Mouse (Mus musculus) kidney, adult 10 weeks (tissue): Measurements from ENCODE around the gene Olfr1066. TPM values are rescaled to one million over a fixed set of nuclear protein-coding genes. Genes with fewer than 3 reads are reported as not detected.

ENCODE experiments used
- polyA plus RNA-seq: library from polyadenylated mRNA; stranded (reverse); fragments of 350-450 nt; fragmentation: Illumina TruSeq; extraction: RNeasy Lipid Tissue Mini Kit (QIAGEN cat#74804); gene quantifications from one replicate; pipeline ENCODE4 v1.2.3, GENCODE M21; 2014; ENCODE audit warnings: low read depth, low replicate concordance

Olfr1066 gene
- polyA plus RNA-seq, result not detected

GRCm38 (mm10) chr2:86456169-86456568 is at the start of gene Olfr1066:
Olfr1066 (minus strand) TSS chr2:86456269.

GRCm38 (mm10) chr2:86487286-86487685 is 31.2 kb upstream of the Olfr1066 start, which contains the start of gene Olfr228:
Olfr228 (minus strand) TSS chr2:86487386.

DNA sequence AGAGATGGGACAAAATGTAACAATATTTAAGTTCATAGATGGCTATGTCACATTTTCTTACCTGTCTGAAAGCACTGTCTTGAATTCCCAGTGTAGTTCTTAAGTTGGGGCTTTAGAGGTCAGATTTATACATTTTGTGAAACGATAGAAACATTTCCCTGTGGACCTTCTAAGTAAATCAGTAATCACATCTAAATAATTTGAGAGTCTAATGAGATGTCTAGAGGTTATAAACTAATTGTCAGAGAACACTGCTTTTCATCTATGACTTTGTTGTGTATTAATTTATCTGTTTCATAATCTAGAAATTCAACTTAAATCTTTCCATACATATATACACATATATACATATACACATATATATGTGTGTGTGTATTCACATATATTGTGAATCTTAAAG is 5.6 kb downstream of the Olfr1066 start, which contains the start of gene Olfr1065:
TSS of gene Olfr1065 (minus strand) at position 101 of the 400 bp plus-strand sequence.

GRCm38 (mm10) chr2:86426649-86427048 is 29.4 kb downstream of the Olfr1066 start, which contains the start of gene Olfr1062:
Olfr1062 (minus strand) TSS chr2:86426749.

DNA sequence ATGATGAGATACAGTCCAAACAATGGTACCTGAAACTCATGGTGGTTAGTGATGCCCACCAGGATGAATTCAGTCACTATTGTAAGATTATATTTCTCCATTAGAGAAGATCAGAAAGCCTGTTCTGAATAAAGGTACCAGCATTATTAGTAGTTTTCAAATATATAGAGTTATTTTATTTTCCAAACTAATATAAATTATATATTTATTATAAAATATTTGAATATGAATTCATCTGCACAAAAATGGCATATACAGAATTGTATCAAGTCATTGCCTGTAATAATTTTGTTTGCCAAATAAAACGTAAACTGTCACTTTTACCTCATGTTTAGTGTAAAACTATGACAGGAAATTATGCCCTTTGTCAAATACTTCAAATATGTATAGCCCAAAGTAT is 42.1 kb downstream of the Olfr1066 start, which contains the start of gene Olfr1061:
TSS of gene Olfr1061 (minus strand) at position 101 of the 400 bp plus-strand sequence.

Other genes starting within 250 kb of the Olfr1066 start
- not detected for gene Olfr1046, start 237.0 kb downstream of the Olfr1066 start, polyA plus RNA-seq
- not detected for gene Olfr1047, start 224.9 kb downstream of the Olfr1066 start, polyA plus RNA-seq
- not detected for gene Olfr1048, start 216.0 kb downstream of the Olfr1066 start, polyA plus RNA-seq
- not detected for gene Olfr1049, start 197.9 kb downstream of the Olfr1066 start, polyA plus RNA-seq
- gene Olfr1051, start 177.2 kb downstream of the Olfr1066 start, polyA plus RNA-seq, result not detected
- gene Olfr1052, start 163.8 kb downstream of the Olfr1066 start, polyA plus RNA-seq, result not detected
- gene Olfr1053, start 141.0 kb downstream of the Olfr1066 start, polyA plus RNA-seq, result not detected
- gene Olfr1054, start 120.8 kb downstream of the Olfr1066 start, polyA plus RNA-seq, result not detected
- not detected for gene Olfr1055, start 106.0 kb downstream of the Olfr1066 start, polyA plus RNA-seq
- not detected for gene Olfr1056, start 93.8 kb downstream of the Olfr1066 start, polyA plus RNA-seq
- not detected for gene Olfr1057, start 77.9 kb downstream of the Olfr1066 start, polyA plus RNA-seq
- not detected for gene Olfr1058, start 67.7 kb downstream of the Olfr1066 start, polyA plus RNA-seq
- not detected for gene Olfr1061, start 42.2 kb downstream of the Olfr1066 start, polyA plus RNA-seq
- not detected for gene Olfr1062, start 29.5 kb downstream of the Olfr1066 start, polyA plus RNA-seq
- gene Olfr1065, start 5.7 kb downstream of the Olfr1066 start, polyA plus RNA-seq, result not detected
- gene Olfr228, start 31.1 kb upstream of the Olfr1066 start, polyA plus RNA-seq, result not detected
- not detected for gene Olfr1076, start 52.2 kb upstream of the Olfr1066 start, polyA plus RNA-seq
- gene Olfr1079, start 86.2 kb upstream of the Olfr1066 start, polyA plus RNA-seq, result not detected
- gene Olfr1080, start 102.0 kb upstream of the Olfr1066 start, polyA plus RNA-seq, result not detected
- gene Olfr1082, start 142.7 kb upstream of the Olfr1066 start, polyA plus RNA-seq, result not detected
- not detected for gene Olfr1084, start 183.5 kb upstream of the Olfr1066 start, polyA plus RNA-seq
- not detected for gene Olfr1085, start 205.8 kb upstream of the Olfr1066 start, polyA plus RNA-seq
- gene Olfr1086, start 223.8 kb upstream of the Olfr1066 start, polyA plus RNA-seq, result not detected
- not detected for gene Olfr1087, start 242.1 kb upstream of the Olfr1066 start, polyA plus RNA-seq